Mouse (Mus musculus): ENCODE measurements around the gene Fbxl2.

DNA sequence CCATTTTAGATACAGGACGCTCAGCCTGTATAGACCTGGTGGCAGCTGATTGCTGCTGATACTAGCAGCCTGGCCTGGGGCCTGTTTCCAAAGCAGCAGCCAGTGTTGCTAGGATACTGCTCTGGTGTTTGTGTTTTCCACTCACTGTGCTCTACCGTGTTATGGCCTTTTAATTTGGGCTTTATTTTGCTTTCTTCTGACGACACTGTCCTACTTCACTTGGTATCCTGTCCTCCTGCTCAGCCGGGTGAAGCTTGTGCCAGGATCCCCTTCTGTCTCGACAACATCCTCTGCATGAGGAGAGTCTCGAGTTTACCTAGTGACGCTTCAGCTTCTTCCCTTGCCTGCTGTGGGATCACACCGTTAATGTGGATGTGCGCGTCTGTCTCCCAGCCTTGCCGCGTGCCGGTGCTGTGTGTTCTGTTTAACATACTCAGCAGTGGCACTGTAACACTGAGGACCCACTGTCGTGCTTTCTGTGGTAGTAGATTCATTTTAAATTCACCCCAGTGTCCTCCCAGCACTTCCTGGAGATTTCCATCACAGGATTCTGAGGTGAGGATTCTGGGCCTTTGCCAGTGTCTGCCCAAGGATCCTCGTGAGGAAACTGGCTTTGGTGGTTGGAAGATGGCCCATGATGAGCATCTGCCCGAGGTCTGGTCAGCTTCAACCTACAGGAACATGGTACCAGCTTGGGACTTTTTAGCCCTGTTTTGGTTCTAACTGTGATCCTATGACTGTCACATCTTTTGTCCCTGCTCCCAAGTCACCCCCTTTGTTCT lies 64.7 kb downstream of the Fbxl2 start:
- TF ChIP-seq CTCF (IDR thresholded peaks at IDR 0.05; ENCODE audit: borderline replicate concordance, insufficient read depth, low read length) (no peak), POLR2A (IDR thresholded peaks at IDR 0.05; ENCODE audit: low read depth, low read length) (no peak)

Data from embryonic fibroblast, embryonic 13.5 days (primary cell).